Mouse (Mus musculus) erythroblast, embryonic 14.5 days (primary cell): ENCODE results near the gene Ctsz.

Source experiments
- GATA1 ChIP-seq: IDR thresholded peaks from 2 replicates; pipeline ENCODE4 v1.6.1; 2012; ENCODE audit warnings: low read length, inconsistent platforms, mixed read lengths
- TAL1 ChIP-seq: IDR thresholded peaks from 3 replicates; pipeline ENCODE4 v1.6.1; 2012; ENCODE audit warnings: low read length, inconsistent platforms, mixed read lengths

GRCm38 (mm10) chr2:174381021-174381420, 57.8 kb downstream of the Ctsz start:
- no peak for TF ChIP-seq GATA1
- TF ChIP-seq TAL1 = no peak
